12 mouse cellular contexts compared by ENCODE assay signal in the genomic region with DNA sequence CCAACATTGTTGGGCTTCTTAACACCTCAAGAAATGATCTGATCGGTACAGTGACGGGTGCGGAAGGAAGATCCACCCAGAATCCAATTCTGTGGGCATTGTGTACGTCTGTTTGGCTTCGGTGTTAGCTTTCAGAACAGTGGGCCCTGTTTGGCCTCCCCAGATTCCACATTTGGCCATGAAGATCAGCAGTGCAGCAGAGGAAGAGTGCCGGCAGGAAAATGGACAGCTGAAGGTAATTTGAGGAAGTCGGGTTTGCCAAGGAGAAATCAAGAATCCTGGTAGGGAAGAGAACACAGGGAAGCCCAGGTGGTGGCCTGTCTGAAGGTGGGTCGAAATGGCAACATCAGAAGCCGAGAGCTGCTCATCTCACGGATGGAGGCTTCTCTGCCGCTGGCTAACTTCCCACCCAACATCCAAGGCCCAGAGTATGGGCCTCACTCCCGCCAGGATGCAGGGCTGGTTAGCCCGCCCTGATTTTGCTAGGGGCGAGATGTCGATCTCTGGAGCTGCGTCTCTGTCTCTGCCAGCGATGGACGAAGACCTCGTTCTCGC. TPM values are rescaled to one million over a fixed set of nuclear protein-coding genes. Genes with fewer than 3 reads are reported as not detected.
DNase-seq lines count a peak whose midpoint lies in the region; ATAC-seq and TF ChIP-seq lines count a peak whose summit lies in the region.
"Had no signal": no experiment of that assay in that cellular context is flagged by ENCODE, and none has a peak within 500 bp of the region (broad histone marks: within the 10 kb centered on the region; RNA-seq: fewer than 3 reads in every experiment).

No protein-coding gene starts in this region.

- H3K9ac ChIP-seq in forebrain, postnatal 0 days, result no peak overlapping the region
- no peak overlapping the region for H3K9ac ChIP-seq in embryonic facial prominence, embryonic 15.5 days
- H3K9ac ChIP-seq in midbrain, embryonic 11.5 days (ENCODE audit: low read length), result peak overlapping the region; percentile 72

- H3K27ac ChIP-seq in forebrain, embryonic 10.5 days, result no peak overlapping the region
- no peak overlapping the region for H3K27ac ChIP-seq in forebrain, postnatal 0 days (ENCODE audit: low read depth, low read length)
- no peak overlapping the region for H3K27ac ChIP-seq in embryonic facial prominence, embryonic 15.5 days (replicated peaks)
- peak overlapping the region; percentile 2; the same call in 1 of the 2 replicates for H3K27ac ChIP-seq in midbrain, embryonic 11.5 days (ENCODE audit: low read depth, low read length)

- peaks cover 49% of the 10 kb centered on the region for H3K4me1 ChIP-seq in forebrain, embryonic 10.5 days
- H3K4me1 ChIP-seq in forebrain, postnatal 0 days (ENCODE audit: insufficient read depth), result 0 out of 2 replicates have a peak, but pooled peaks cover 7% of the 10 kb centered on the region
- H3K4me1 ChIP-seq in embryonic facial prominence, embryonic 15.5 days, result peaks cover 36% of the 10 kb centered on the region
- H3K4me1 ChIP-seq in midbrain, embryonic 11.5 days (ENCODE audit: control insufficient read depth, insufficient read depth, low read length), result peaks cover 40% of the 10 kb centered on the region

- TF ChIP-seq CTCF in forebrain, postnatal 0 days (IDR thresholded peaks at IDR 0.05; ENCODE audit: low read depth), result no peak

- intact Hi-C loops in left cerebral cortex, postnatal 4 days (cut with DNase I), result no loop called here
- intact Hi-C loops in left cerebral cortex, postnatal 10 days (cut with DNase I), result loop anchor here (5.0 kb wide), 1 partner anchor 1311 kb away; no protein-coding TSS in a partner anchor

- H3K4me2 ChIP-seq in forebrain, postnatal 0 days (ENCODE audit: low read depth), result no peak overlapping the region
- H3K4me2 ChIP-seq in embryonic facial prominence, embryonic 15.5 days (replicated peaks), result no peak overlapping the region
- peak overlapping the region; percentile 55 for H3K4me2 ChIP-seq in midbrain, embryonic 11.5 days
- H3K4me2 ChIP-seq: liver, embryonic 11.5 days had no signal

- H3K27me3 ChIP-seq in forebrain, embryonic 10.5 days (ENCODE audit: poor library complexity, severe bottlenecking), result peaks cover 100% of the 10 kb centered on the region
- peaks cover 87% of the 10 kb centered on the region for H3K27me3 ChIP-seq in forebrain, postnatal 0 days (ENCODE audit: insufficient read depth, low read length)
- H3K27me3 ChIP-seq in embryonic facial prominence, embryonic 15.5 days, result peaks cover 96% of the 10 kb centered on the region
- H3K27me3 ChIP-seq in midbrain, embryonic 11.5 days (ENCODE audit: control insufficient read depth, insufficient read depth, low read length), result peaks cover 87% of the 10 kb centered on the region

- H3K4me3 ChIP-seq in forebrain, embryonic 10.5 days, result peak overlapping the region; percentile 23
- H3K4me3 ChIP-seq in forebrain, postnatal 0 days (ENCODE audit: low read depth, low read length), result no peak overlapping the region
- H3K4me3 ChIP-seq in embryonic facial prominence, embryonic 15.5 days (replicated peaks), result peak overlapping the region; percentile 7; the same call in 1 of the 2 replicates
- H3K4me3 ChIP-seq in midbrain, embryonic 11.5 days (ENCODE audit: low read depth, low read length), result peak overlapping the region; percentile 24
- H3K4me3 ChIP-seq: erythroblast, embryonic 14.5 days had no signal

- DNase-seq in forebrain, embryonic 10.5 days (ENCODE audit: extremely low spot score, low spot score), result no peak
- no peak for DNase-seq in forebrain, postnatal 0 days
- DNase-seq in left cerebral cortex, postnatal 4 days, result peak; percentile 60
- no peak for DNase-seq in left cerebral cortex, postnatal 10 days (ENCODE audit: extremely low spot score in 1 of 2, low spot score in 2 of 2)
- no peak for DNase-seq in midbrain, embryonic 11.5 days (ENCODE audit: low spot score, missing footprints)
- DNase-seq in right cerebral cortex, postnatal 4 days, result no peak
- no peak for DNase-seq in right cerebral cortex, adult 2 months (ENCODE audit: low spot score in 2 of 2)

- no peaks in the 10 kb centered on the region for H3K9me3 ChIP-seq in forebrain, embryonic 10.5 days
- no peaks in the 10 kb centered on the region for H3K9me3 ChIP-seq in forebrain, postnatal 0 days (ENCODE audit: low read length)
- no peaks in the 10 kb centered on the region for H3K9me3 ChIP-seq in embryonic facial prominence, embryonic 15.5 days (replicated peaks)
- H3K9me3 ChIP-seq in midbrain, embryonic 11.5 days (ENCODE audit: control insufficient read depth, low read length), result no peaks in the 10 kb centered on the region

- H3K36me3 ChIP-seq in forebrain, embryonic 10.5 days (replicated peaks), result no peaks in the 10 kb centered on the region
- H3K36me3 ChIP-seq in forebrain, postnatal 0 days (ENCODE audit: insufficient read depth), result no peaks in the 10 kb centered on the region
- H3K36me3 ChIP-seq in embryonic facial prominence, embryonic 15.5 days, result no peaks in the 10 kb centered on the region
- no peaks in the 10 kb centered on the region for H3K36me3 ChIP-seq in midbrain, embryonic 11.5 days (ENCODE audit: control insufficient read depth, insufficient read depth, low read length)

- no peak for ATAC-seq in forebrain, postnatal 0 days
- ATAC-seq in embryonic facial prominence, embryonic 15.5 days (ENCODE audit: insufficient number of reproducible peaks, low FRiP score, low TSS enrichment, low read depth), result no peak
- no peak for ATAC-seq in midbrain, embryonic 11.5 days (ENCODE audit: low FRiP score)

- WGBS in forebrain, embryonic 10.5 days, result under 1% methylated on average over 20 of the region's 20 CpGs
- 2% methylated on average over 20 of the region's 20 CpGs for WGBS in forebrain, postnatal 0 days
- WGBS in embryonic facial prominence, embryonic 15.5 days, result 2% methylated on average over 20 of the region's 20 CpGs
- 3% methylated on average over 20 of the region's 20 CpGs for whole genome bisulfite sequencing in midbrain, embryonic 11.5 days

RNA-seq across cellular contexts. Expression of a gene that starts 4.0 kb away (rescaled TPM):
- not detected in 2 replicates for polyA plus RNA-seq in forebrain, embryonic 10.5 days (2016; fragmentation: Nextera tagmentation; extraction: Ambion mirVana)
- 0.05 and 0.46 TPM in 2 replicates for total RNA-seq in forebrain, postnatal 0 days (2014; rRNA removed)
- not detected in 2 replicates for polyA plus RNA-seq in forebrain, postnatal 0 days (2015; fragmentation: Nextera tagmentation; extraction: Ambion mirVana)
- total RNA-seq in left cerebral cortex, postnatal 4 days (2021), result not detected
- not detected for total RNA-seq in left cerebral cortex, postnatal 10 days (2021)
- polyA plus RNA-seq in embryonic facial prominence, embryonic 15.5 days (2015; fragmentation: Nextera tagmentation; extraction: Ambion mirVana), result not detected in 2 replicates
- 2.4 and 2.9 TPM in 2 replicates for polyA plus RNA-seq in midbrain, embryonic 11.5 days (2014; fragmentation: Nextera tagmentation; extraction: Ambion mirVana)
- polyA plus RNA-seq: C2C12; erythroblast, embryonic 14.5 days; large intestine, adult 2 months; liver, embryonic 11.5 days had no signal
